Mouse (Mus musculus) ovary, adult 2 months (tissue): ENCODE results near the gene Garnl3. TPM values are rescaled to one million over a fixed set of nuclear protein-coding genes. Genes with fewer than 3 reads are reported as not detected.

ENCODE experiments used
- polyA plus RNA-seq: library from polyadenylated mRNA; depleted of rRNA; stranded (reverse); fragments of >200 nt; gene quantifications from 2 replicates; pipeline ENCODE4 v1.2.3, GENCODE M21; 2012; rRNA removed

The Garnl3 gene
- 13.8 and 16.3 TPM in 2 replicates for polyA plus RNA-seq

GRCm38 (mm10) chr2:33131500-33132092, at the start of gene Garnl3:
Garnl3 (minus strand) TSS chr2:33131654.

GRCm38 (mm10) chr2:32981725-32982271, 149.7 kb downstream of the Garnl3 start, which contains the start of gene Slc2a8:
Slc2a8 (minus strand) TSS chr2:32982083.

GRCm38 (mm10) chr2:32961192-32961995, 170.1 kb downstream of the Garnl3 start, which contains the start of the genes Rpl12 and Lrsam1:
Rpl12 (plus strand) TSS chr2:32961559.
Lrsam1 (minus strand) TSS chr2:32961614.

Other genes with a start within 250 kb of the Garnl3 start
- 284 and 415 TPM in 2 replicates for gene Rpl12, start 170.1 kb downstream of the Garnl3 start, polyA plus RNA-seq
- 23.6 and 23.7 TPM in 2 replicates for gene Lrsam1, start 170.0 kb downstream of the Garnl3 start, polyA plus RNA-seq
- 69.9 and 97.1 TPM in 2 replicates for gene Slc2a8, start 149.6 kb downstream of the Garnl3 start, polyA plus RNA-seq
- gene Angptl2, start 84.4 kb upstream of the Garnl3 start, polyA plus RNA-seq, result 81.1 and 105 TPM in 2 replicates
- 5.7 and 6.4 TPM in 2 replicates for gene Ralgps1, start 239.8 kb upstream of the Garnl3 start, polyA plus RNA-seq